Comparison of ENCODE assay signal across 8 mouse cellular contexts in the genomic region with DNA sequence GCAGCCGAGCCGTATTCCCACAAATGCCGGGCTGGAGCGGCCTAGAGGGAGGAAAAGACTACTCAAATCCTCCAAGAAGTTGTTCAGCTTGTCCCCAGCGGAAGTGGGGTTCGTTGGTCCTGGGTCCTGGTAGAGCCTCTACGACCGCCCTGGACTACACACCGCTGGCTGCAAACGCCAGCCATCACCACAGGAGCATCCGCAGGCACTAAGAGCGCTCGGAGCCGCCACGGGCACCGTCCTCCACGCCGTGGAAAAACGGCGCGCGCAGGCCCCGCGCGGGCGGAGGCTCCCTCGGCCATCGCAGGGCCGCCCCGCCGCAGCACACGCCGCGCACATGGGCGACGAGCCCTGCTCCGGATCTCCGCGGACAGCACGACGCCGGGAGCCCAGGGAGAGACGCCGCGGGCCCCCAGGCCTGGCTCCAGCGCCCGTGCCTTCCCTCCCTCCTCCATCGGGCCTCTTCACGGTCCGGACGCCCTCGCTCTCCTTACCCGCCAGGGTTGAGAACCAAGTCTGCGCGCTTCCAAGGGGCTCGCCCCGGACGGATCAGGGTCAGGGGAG. TPM values are rescaled to one million over a fixed set of nuclear protein-coding genes. Genes with fewer than 3 reads are reported as not detected.
DNase-seq lines count a peak whose midpoint lies in the region; ATAC-seq and TF ChIP-seq lines count a peak whose summit lies in the region.

No protein-coding gene starts in this region.

- peak overlapping the region; percentile 90 for H3K27ac ChIP-seq in left cerebral cortex, adult 2 months
- peak overlapping the region; percentile 99 for H3K27ac ChIP-seq in forebrain, embryonic 15.5 days (replicated peaks)
- peak overlapping the region; percentile 99 for H3K27ac ChIP-seq in midbrain, embryonic 13.5 days

- H3K4me1 ChIP-seq in forebrain, embryonic 15.5 days, result peaks cover 26% of the 10 kb centered on the region
- peaks cover 28% of the 10 kb centered on the region for H3K4me1 ChIP-seq in midbrain, embryonic 13.5 days (replicated peaks)

- H3K4me3 ChIP-seq in left cerebral cortex, adult 2 months, result peak overlapping the region; percentile 86
- H3K4me3 ChIP-seq in forebrain, embryonic 15.5 days, result peak overlapping the region; percentile 74
- peak overlapping the region; percentile 98 for H3K4me3 ChIP-seq in midbrain, embryonic 13.5 days (replicated peaks)

- H3K27me3 ChIP-seq in forebrain, embryonic 15.5 days, result no peaks in the 10 kb centered on the region
- no peaks in the 10 kb centered on the region for H3K27me3 ChIP-seq in midbrain, embryonic 13.5 days

- H3K36me3 ChIP-seq in forebrain, embryonic 15.5 days, result no peaks in the 10 kb centered on the region
- H3K36me3 ChIP-seq in midbrain, embryonic 13.5 days, result no peaks in the 10 kb centered on the region

- peak overlapping the region; percentile 85 for H3K4me2 ChIP-seq in forebrain, embryonic 15.5 days (replicated peaks)
- peak overlapping the region; percentile 82 for H3K4me2 ChIP-seq in midbrain, embryonic 13.5 days (replicated peaks)

- intact Hi-C loops in left cerebral cortex, adult 2 months (cut with DNase I), result loop anchor here (5.0 to 10.0 kb wide), 2 partner anchors 325 to 1182 kb away; no protein-coding TSS in a partner anchor
- intact Hi-C loops in left cerebral cortex, postnatal 4 days (cut with DNase I), result no loop called here

- DNase-seq in left cerebral cortex, adult 2 months (ENCODE audit: extremely low spot score in 1 of 2, low spot score in 2 of 2), result no peak
- DNase-seq in left cerebral cortex, adult 11 months (ENCODE audit: low spot score), result no peak
- peak; percentile 18 to 62 for DNase-seq in kidney, postnatal 25 days
- no peak for DNase-seq in urinary bladder, postnatal 10 days (ENCODE audit: low spot score)
- DNase-seq in left cerebral cortex, postnatal 4 days, result no peak

- no peaks in the 10 kb centered on the region for H3K9me3 ChIP-seq in forebrain, embryonic 15.5 days
- H3K9me3 ChIP-seq in midbrain, embryonic 13.5 days, result no peaks in the 10 kb centered on the region

- peak; percentile 28 for ATAC-seq in activated CD4-positive, CD25-positive, alpha-beta regulatory T cell, adult 4 months
- peak; percentile 92 for ATAC-seq in forebrain, embryonic 15.5 days (replicated peaks)
- peak; percentile 94 for ATAC-seq in midbrain, embryonic 13.5 days

- H3K9ac ChIP-seq in forebrain, embryonic 15.5 days (replicated peaks), result peak overlapping the region; percentile 92
- peak overlapping the region; percentile 99 for H3K9ac ChIP-seq in midbrain, embryonic 13.5 days (replicated peaks)

- 0% methylated on average over 58 of the region's 58 CpGs for WGBS in forebrain, embryonic 15.5 days
- WGBS in midbrain, embryonic 13.5 days, result under 1% methylated on average over 58 of the region's 58 CpGs

- TF ChIP-seq CTCF in left cerebral cortex, adult 2 months (IDR thresholded peaks at IDR 0.05), result no peak

RNA-seq across cellular contexts. Expression of gene Prrc2c, which starts 0.4 kb away (rescaled TPM):
- 100 to 1,000 TPM; 218 to 220 TPM for total RNA-seq in left cerebral cortex, adult 2 months (2021)
- polyA plus RNA-seq in activated CD4-positive, CD25-positive, alpha-beta regulatory T cell, adult 4 months (2017; shearing (Covaris generic)), result 100 to 1,000 TPM; 211 to 280 TPM
- 135 and 141 TPM in 2 replicates for polyA plus RNA-seq in forebrain, embryonic 15.5 days (2015; fragmentation: Nextera tagmentation; extraction: Ambion mirVana)
- polyA plus RNA-seq in midbrain, embryonic 13.5 days (2015; fragmentation: Nextera tagmentation; extraction: Ambion mirVana), result 171 and 187 TPM in 2 replicates
- 100 to 1,000 TPM; 224 TPM for total RNA-seq in left cerebral cortex, postnatal 4 days (2021)

Comparison
In these comparisons a context has a peak if more than half of its experiments do, and no peak if none do; other contexts are left out.
1. DNase-seq: peak in kidney, postnatal 25 days (2 of 2); none in left cerebral cortex, adult 2 months (0 of 2), left cerebral cortex, adult 11 months (single experiment), urinary bladder, postnatal 10 days (single experiment) and left cerebral cortex, postnatal 4 days (single experiment).
2. ATAC-seq: peak in every context shown above with its lines; median percentile 94 in midbrain, embryonic 13.5 days; 92 in forebrain, embryonic 15.5 days; 28 in activated CD4-positive, CD25-positive, alpha-beta regulatory T cell, adult 4 months.
3. Peak in every context shown above with its lines, with median percentiles within 50 percentile points of each other: H3K27ac ChIP-seq and H3K4me3 ChIP-seq.